Mouse (Mus musculus): Measurements from ENCODE around the gene M6pr.

Gene M6pr

DNA sequence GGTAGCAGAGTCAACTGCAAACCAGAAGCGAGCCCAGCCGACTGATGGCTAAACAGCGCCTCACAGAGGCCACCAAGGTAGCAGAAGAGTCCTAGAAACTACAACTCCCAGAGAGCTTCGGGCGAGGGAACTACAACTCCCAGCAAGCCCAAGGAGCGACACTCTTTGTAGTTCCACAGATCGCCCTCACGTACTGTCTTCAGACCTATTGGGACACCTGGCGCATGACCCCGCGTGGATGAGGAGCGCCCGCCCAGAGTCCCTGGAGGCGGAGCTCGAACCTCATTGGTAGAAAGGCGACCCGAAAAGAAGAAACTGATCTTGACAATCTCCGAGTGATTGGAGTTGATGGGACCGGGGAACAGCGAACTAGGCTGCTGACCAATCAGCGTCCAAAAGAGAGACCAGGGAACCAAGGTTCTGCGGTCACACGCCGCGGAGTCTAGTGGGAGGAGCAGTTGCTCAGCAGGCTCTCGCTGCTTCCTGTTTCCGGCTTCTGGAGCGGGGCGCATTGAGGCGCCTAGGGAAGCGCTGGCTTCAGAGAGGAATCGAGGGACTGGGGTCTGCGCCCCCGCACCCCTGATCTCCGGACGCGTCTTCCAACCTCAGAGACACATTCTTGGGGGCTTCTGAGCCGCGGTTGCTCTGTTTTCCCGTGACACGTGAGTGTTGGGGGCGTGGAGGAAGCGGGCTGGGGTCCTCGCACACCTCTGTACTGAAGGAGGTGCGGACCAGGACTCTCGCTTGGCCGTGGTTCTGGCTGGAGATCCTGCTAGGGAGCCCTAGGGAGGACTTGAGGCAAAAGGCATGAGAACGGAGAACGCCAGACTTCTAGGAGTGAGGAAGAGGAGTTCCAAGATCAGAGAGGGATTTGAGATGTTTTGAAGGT is at the start of gene M6pr:
TSS of gene M6pr (plus strand) at position 216 of the 889 bp plus-strand sequence.
- DNase-seq (ENCODE audit: low spot score) = peak; percentile 98

DNA sequence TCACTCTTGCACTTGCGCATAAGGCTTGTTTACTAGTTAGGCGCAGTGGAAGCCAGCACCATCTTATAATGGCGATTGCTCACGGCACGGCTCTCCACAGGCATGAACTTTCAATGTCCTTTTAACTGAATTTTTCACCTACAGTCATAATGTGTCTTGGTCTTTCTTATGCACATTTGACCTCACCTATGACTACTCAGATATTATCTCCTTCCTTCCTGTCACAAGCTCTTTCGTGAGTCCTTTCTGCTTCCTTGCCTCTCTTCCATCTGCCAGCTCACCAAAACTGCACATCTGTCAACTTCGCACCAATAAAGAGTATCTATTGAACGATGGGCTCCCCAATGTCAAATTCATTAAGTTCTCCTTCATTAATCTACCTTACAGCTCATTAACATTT is 46.0 kb upstream of the M6pr start:
- DNase-seq (ENCODE audit: low spot score) = no peak

DNA sequence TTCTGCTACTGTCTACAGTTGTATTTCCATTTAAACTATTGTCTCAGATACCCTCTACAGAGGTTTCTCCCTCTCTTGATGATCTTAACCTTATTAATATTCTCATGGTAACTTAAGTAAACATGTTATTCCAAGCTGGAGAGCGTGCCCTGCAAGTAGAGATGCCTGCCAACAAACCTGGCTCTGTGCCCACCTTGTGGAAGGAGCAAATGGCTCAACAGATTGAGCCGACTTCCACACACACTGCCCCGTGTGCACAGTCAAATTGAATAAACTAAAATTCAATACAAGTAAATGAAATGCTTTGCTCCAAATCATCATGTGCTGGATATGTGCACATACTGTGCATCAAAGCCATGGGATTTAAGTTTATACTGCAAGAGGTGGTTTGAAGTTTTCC is 40.0 kb upstream of the M6pr start:
- DNase-seq (ENCODE audit: low spot score) = no peak

DNA sequence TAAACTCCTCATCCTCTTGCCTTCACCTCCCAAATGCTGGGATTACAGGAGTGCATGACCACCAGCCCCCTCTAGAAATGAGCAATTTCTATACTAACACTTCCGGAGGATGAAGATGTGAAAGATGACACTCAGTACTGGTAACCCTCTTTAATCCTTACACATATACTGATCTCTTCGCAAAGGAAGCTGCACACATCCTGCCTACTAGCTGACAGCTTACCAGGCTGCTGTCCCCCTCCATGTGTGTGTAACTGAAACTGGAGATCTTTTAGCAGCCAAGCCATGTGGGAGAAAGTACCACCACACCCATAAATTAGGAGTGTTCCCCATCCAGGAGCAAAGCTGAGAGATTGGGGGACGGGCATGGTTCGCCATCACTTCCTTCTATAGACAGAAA is 39.4 kb upstream of the M6pr start:
- DNase-seq (ENCODE audit: low spot score) = no peak

DNA sequence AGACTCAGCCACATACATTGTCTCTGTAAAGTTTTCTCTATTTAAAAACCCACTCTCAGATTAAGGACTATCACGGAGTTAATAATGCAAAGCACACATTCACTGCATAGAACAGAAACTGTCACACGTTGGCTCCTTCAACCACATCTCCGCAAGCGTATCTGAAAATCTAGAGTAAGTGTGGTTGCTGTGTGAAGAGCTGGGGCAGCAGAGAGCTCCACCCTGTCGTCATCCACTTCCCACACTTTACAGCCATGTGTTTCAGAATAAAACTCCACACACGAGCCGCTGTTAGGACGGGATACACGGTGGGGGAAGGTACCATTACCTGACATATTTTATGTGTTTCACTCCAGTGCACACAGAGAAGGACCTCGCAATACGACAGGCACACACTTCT is 38.4 kb upstream of the M6pr start:
- no peak for DNase-seq (ENCODE audit: low spot score)

DNA sequence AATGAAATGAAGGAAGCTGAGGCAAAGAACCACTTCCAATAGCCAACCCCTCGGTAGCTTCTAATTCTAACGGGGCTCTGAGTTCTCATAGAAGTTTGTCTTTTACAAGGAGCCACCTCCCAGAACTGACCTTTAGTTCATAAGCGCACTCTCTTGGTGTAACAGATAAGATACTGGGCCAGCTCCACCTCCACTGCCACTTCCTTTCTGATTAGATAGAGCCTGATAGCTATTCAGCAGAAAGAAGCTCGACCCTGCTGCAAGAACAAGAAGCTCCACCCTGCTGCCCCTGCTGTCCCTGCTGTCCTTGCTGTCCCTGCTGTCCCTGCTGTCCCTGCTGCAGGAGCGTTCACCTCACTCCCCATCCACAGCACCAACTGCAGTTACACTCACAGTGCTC is 34.0 kb upstream of the M6pr start:
- peak; percentile 64 for DNase-seq (ENCODE audit: low spot score)

DNA sequence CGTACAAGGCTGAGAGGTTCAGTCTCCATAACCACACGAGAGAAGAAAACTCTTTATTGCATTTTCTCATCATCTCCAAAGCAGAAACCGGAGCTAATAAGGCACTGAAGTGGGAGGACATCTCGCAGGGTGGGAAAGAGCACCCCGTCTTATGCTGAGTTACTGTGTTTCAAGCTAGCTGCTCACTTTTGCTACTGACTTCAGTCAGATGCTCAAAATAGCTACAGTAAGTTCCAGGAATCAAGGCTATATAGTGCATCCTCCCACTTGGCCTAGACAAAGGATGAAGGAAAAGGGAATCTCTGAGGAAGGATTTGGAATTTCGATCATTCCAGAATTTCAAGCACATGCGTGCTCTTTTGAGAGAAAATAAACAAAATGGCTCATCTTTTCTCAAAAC is 32.0 kb upstream of the M6pr start:
- no peak for DNase-seq (ENCODE audit: low spot score)

DNA sequence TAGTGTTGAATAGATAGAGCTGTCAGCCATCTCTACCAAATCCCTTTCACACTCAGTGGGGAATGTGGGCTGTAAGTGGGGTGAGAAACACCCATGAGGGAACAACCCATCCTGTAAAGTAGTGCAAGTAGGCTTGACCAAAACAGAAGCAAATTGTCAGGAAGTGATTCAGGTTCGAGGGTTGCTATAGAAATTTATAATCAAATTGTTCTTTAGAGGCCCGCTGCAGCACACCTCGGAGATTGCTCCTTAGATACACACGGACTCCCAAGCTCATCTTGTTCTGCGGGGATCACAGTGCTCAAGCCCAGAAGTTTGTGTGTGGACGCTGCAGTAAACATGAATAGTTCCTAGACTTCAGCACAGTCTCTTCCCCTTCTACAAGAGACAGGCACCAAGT is 25.7 kb upstream of the M6pr start, which contains the start of gene Klrg1:
TSS of gene Klrg1 (minus strand) at position 101 of the 400 bp plus-strand sequence.
- DNase-seq (ENCODE audit: low spot score) = no peak

DNA sequence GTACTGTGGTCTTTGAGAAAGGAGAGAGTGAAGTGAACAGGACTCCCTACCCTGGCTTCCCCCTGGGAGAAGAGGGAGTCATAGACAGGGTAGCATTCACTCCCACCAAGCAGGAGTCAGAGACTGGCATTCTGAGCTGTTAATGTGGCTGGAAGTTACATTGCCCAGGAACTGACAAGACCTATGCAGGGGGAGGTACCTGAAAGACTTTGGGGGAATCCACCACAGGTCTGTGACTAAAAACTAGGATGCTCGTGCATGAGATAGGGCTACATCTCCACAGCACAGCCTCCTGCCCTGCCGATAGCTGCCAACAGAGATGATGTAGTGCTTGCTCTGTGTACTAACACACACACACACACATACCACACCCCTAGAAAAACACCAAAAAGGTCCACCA is 25.1 kb upstream of the M6pr start:
- no peak for DNase-seq (ENCODE audit: low spot score)

DNA sequence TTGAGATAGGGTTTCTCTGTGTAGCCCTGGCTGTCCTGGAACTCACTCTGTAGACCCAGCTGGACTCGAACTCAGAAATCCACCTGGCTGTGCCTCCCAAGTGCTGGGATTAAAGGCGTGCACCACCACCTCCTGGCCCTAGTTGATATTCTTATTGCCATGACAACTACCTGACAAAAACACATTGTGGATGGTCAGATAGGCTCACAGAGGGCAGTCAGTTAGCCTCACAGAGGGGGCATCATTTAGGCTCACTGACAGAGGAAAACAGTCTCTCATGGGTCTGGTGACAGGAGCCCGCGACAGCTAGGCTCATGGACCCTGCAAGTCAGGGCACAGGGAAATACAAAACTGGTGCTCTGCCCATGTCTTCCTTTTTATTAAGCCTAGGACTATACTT is 24.2 kb upstream of the M6pr start:
- DNase-seq (ENCODE audit: low spot score) = no peak

DNA sequence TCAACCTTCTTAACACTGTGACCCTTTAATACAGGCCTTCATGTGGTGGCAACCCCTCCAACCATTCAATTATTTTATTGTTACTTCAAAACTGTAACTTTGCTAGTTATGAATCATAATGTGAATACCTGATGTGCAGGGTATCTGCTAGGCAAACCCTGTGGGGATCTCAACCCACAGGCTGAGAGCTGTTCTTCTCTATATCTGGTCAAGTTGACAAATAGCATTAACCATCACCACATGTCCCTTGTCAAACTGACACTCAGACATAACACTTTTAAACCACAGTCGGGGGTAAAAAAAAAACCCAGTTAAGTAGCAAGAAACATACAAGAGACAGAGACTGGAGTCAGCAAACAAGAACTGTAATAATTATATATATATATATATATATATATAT is 23.7 kb upstream of the M6pr start:
- DNase-seq (ENCODE audit: low spot score) = no peak

DNA sequence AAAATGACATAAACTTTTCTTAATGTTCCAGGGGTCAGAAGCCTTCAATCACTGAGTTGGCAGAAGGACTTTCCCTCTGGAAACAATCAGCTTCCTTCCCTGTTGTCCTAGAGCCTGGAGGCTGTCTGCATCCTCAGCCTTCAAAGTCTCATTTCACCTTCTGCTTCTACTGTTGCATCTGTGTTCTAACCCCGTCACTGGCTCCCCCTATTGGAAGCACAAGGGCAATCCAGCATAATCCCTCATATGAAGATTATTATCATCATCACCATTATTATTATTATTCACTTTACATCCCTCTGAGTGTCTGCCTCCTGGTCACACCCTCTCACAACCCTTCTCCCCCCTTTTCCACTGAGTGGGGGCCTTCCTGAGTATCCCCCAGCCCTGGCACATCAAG is 20.3 kb upstream of the M6pr start:
- no peak for DNase-seq (ENCODE audit: low spot score)

DNA sequence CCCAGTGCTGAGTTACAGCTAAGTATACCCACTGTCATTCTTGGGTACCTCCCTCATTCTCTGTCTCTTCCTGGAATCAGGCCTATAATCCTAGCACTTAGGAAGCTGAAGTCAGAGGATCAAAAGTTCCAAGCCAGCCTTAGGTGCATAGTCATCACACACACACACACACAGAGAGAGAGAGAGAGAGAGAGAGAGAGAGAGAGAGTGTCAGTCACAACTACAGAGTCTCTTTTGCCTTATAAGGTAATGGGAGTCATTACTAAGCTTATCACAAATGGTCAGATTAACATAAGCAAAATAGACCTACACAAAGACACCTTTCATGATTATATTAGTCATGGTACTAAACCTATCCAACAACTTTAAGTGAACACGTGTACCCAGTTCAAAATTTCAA is 19.2 kb upstream of the M6pr start:
- DNase-seq (ENCODE audit: low spot score) = no peak

DNA sequence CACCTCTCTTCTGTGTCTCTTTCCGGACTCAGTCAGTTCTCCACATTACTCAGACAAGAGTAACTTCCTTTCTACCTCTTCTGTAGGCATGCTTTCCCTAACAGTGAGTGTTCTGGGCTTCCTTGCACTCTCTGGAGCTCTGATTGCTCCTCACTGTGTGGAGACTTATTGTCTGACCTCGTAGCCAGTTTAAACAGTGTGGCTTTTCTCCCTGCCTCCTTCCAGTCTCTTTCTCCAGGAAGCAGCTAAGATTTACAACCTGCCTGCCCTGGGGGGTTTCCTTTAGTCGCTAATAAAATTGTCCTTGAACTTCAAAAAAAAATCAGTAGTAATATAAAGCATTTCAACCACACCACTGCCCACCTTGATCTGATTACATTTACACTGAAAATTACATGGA is 18.3 kb upstream of the M6pr start:
- DNase-seq (ENCODE audit: low spot score) = no peak

DNA sequence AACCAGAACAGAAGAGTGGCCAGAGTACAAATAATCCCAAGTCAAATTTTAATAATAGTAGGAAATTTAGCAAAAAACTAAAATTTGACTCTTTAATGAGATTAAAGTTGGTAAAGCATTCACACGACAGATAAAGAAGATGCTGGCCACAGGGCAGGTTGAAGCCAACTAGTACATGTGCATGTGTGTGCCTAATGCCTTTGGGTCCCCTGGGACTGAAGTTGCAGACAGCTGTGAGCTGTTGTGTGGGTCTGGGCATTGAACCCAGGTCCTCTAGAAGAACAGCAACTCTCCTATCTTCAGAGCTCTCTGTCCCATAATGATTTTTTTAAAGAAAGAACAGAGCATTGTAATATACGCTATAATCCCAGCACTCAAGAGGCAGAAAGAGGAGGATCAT is 17.3 kb upstream of the M6pr start:
- DNase-seq (ENCODE audit: low spot score) = no peak

DNA sequence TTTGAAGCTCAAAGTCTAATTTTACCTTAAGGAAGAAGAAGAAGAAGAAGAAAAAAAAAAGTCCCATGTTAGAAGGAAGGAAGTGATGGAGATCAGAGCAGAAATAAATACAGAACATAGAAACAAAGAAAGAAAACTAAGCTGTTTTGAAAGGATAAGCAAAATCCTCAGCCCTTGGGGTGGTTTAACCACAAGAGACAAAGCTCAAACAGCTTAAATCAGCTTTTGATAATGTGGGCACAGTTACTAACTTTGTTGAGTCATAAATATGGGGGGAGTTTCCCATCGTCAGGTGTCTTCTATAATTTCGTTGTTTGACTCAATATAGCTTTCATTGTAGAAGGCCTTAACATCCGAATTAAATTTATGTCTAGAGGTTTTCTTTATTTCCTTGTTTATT is 16.8 kb upstream of the M6pr start:
- no peak for DNase-seq (ENCODE audit: low spot score)

DNA sequence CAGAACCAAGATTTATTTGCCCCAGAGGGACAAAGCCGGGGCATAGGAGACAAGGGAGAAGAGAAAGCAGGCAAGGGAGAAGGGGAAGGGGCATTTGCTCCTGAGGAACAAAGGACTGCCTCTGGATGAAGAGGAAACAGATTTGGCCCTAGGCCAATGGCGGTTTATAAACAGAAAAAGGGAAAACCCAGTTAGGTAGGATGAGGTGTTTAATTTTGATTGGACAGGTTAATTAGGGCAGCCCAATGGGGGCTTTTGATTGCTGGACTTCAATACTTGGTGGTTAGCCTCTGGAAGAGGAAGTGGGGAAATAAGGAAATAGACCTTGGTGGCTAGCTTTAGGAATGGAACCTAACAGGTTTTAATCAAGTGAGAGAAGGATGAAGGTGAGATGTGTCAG is 16.3 kb upstream of the M6pr start:
- DNase-seq (ENCODE audit: low spot score) = no peak

DNA sequence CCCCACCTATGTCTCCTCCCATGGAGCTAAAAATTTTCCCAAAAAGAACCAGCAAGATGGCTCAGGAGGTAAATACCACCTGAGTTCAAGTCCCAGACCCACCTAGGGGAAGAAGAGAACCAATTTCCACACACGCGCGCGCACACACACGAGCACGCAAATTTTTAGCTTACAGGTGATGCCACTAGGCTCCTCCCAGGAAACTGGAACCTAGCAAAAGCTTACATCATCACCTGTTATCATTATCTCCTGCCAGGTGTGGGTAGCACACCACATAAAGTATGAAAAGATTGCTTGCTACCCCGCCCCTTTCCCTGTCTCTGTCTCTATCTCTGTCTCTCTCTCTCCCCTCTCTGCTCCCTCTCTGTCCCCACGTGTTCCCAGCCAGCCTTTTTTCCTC is 15.4 kb upstream of the M6pr start:
- no peak for DNase-seq (ENCODE audit: low spot score)

DNA sequence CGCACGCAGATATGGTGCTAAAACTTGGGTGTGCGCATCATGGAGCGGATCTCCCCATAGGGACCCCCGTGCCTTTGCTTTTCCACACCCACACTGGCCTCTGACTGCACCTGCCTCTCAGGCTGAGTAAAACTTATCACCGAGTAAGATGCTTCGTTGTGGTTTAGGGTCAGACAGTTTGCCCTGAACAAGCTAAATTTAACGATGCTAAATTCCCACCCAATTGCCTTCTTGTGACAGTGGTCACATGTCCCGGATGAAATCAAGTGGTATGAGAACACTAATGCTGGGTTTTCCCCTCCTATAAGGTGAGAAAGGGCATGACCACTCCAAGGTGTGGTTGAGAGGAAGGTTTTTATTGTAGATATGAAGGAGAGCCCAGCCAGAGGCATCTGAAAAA is 14.7 kb upstream of the M6pr start:
- no peak for DNase-seq (ENCODE audit: low spot score)

DNA sequence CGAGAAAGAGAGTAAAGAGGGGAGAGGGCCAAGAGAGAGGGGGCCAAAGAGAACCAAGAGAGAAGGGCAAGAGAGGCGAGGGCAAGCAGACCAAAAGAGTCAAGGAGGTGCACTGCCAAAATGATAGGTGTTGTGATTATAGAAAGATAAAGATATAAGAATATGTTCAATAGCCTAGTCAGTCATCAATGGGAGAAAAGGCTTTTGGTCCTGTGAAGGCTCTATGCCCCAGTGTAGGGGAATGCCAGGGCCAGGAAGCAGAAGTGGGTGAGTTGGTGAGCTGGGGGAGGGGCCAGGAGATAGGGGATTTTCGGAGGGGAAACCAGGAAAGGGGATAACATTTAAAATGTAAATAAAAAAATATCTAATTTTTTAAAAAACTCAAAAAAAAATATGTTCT is 14.2 kb upstream of the M6pr start:
- no peak for DNase-seq (ENCODE audit: low spot score)

DNA sequence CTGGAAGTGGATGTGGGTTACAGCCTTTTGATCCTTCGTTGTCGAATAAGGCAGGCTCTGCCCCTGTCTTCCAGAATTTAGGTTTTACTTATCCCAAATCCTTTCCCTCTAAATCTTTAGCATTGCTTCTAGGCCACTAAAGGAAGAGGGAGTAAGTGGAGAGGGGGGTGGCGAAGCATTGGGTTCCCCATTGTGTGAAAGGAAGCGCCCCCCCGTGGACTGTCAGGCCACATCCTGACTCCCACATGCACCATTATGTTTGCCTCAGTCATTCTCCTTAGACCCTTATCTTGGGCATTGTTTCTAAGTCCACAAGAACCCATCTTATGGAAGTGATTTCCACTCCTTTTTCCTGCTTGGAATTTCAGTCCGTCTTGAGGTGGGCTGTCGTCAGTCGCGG is 13.3 kb upstream of the M6pr start:
- no peak for DNase-seq (ENCODE audit: low spot score)

DNA sequence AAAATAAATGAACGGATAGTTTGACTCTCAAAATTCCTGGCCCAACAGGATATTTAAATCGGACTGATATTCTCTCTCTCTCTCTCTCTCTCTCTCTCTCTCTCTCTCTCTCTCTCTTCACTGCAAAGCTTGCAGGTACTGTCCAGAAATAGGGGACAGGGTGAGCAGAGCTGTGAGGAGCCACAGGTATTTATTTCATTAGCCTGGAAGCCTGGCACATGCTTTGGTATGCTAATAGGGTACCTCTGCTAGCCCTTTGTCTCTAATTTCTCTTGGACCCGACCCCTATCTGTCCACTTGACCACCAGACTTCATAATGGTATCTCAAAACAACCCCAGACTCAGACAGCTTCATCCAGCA is 11.6 kb upstream of the M6pr start:
- DNase-seq (ENCODE audit: low spot score) = no peak

DNA sequence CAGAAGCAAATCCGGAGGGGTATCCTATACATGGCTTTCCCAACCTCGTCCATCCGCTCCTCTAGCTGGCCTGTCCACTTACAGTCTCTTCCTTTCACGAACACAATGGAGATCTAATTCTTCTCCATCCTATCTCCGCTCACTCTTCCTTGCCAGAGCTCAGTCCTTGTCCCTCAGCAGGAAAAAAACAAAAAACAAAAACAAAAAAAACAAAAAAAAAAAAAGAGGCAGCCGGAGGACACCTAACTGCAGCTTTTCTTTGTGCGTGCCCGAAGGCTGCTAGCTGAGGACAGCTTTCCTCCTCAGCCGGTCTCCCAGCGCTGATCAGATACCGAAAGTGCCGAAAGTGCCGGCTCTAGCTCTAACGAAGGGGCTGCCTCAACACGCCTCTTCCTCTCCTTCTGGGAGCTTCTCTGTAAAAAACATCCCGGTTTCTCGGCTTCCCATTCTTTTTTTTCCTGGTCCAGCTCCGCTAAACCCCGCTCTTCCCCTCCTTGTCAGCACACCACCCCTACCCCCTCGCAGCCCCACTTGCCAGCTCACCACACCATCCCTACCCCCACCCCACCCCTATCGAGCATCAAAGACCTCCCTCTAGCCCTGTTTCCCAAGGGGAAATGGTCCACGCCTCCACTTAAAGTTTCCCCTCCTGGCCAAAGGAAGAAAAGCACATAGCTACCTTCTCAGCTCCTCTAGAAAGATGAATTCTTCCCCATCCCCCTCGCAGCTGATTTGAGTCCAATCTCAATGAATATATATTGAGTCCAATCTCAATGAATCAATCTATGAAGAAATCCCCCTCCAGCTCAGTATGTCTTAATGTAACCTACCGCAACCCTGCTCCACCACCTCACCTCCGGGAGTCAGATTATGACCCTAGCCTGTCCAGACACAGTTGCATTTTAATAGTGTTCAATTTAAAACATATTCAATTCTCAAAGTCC is 11.0 kb upstream of the M6pr start:
- peak; percentile 28 for DNase-seq (ENCODE audit: low spot score)

All from yolk sac, embryonic 10.5 days (tissue).